Comparison of ENCODE assay signal across 9 mouse cellular contexts in the genomic region with DNA sequence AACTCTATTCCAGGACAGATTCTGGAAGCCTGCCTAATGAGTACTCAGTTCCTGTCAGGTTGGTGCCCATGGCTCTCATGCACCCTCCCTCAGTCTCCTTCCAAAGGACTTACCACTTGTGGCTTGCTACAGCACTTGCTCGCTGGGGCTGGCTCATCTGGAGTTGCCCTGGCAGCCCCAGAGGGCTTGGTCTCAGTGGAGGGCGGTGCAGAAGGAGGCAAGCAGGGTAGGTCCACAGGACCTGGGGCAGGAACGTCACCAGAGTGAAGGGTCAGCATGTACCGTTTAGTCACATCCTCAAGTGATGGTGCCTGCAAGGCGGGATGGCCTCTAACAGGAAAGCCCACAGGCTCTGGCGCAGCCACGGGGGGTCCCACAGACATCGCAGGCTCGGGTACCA. TPM values are rescaled to one million over a fixed set of nuclear protein-coding genes. Genes with fewer than 3 reads are reported as not detected.
DNase-seq lines count a peak whose midpoint lies in the region; ATAC-seq and TF ChIP-seq lines count a peak whose summit lies in the region.
"Had no signal": no experiment of that assay in that cellular context is flagged by ENCODE, and none has a peak within 500 bp of the region (broad histone marks: within the 10 kb centered on the region; RNA-seq: fewer than 3 reads in every experiment).

No protein-coding gene starts in this region.

- H3K27me3 ChIP-seq in embryonic facial prominence, embryonic 11.5 days (ENCODE audit: control insufficient read depth, insufficient read depth, low read length) = no peaks in the 10 kb centered on the region
- peaks cover 21% of the 10 kb centered on the region for H3K27me3 ChIP-seq in intestine, postnatal 0 days (replicated peaks; ENCODE audit: control insufficient read depth, insufficient read depth, low read length)
- peaks cover 19% of the 10 kb centered on the region; the same call in 1 of the 2 replicates for H3K27me3 ChIP-seq in midbrain, embryonic 10.5 days (ENCODE audit: low read depth, poor library complexity, severe bottlenecking)

- no peaks in the 10 kb centered on the region for H3K9me3 ChIP-seq in embryonic facial prominence, embryonic 11.5 days (replicated peaks; ENCODE audit: control insufficient read depth, low read length)
- H3K9me3 ChIP-seq in intestine, postnatal 0 days (ENCODE audit: control insufficient read depth) = no peaks in the 10 kb centered on the region
- no peaks in the 10 kb centered on the region for H3K9me3 ChIP-seq in midbrain, embryonic 10.5 days (replicated peaks)

- DNase-seq in adrenal gland, adult 2 months = peak; percentile 66
- DNase-seq in adrenal gland, postnatal 25 days = no peak
- DNase-seq in embryonic facial prominence, embryonic 11.5 days (ENCODE audit: low spot score) = no peak
- no peak for DNase-seq in midbrain, embryonic 10.5 days (ENCODE audit: low spot score)
- DNase-seq in right cerebral cortex, adult 2 months (ENCODE audit: low spot score in 2 of 2) = no peak
- no peak for DNase-seq in left cerebral cortex, adult 9 months (ENCODE audit: low spot score in 2 of 2)

- H3K9ac ChIP-seq in embryonic facial prominence, embryonic 11.5 days (replicated peaks; ENCODE audit: low read length) = peak overlapping the region; percentile 47
- H3K9ac ChIP-seq in intestine, postnatal 0 days (ENCODE audit: low read depth, low read length) = peak overlapping the region; percentile 31; the same call in 1 of the 2 replicates

- 43% methylated on average over 9 of the region's 9 CpGs for WGBS in embryonic facial prominence, embryonic 11.5 days
- 51% methylated on average over 9 of the region's 9 CpGs for WGBS in intestine, postnatal 0 days
- WGBS in midbrain, embryonic 10.5 days = 54% methylated on average over 9 of the region's 9 CpGs

- no peaks in the 10 kb centered on the region for H3K36me3 ChIP-seq in embryonic facial prominence, embryonic 11.5 days (replicated peaks; ENCODE audit: control insufficient read depth, insufficient read depth, low read depth, low read length)
- H3K36me3 ChIP-seq in intestine, postnatal 0 days (ENCODE audit: control insufficient read depth, insufficient read depth) = no peaks in the 10 kb centered on the region; the same call in 1 of the 2 replicates
- H3K36me3 ChIP-seq in midbrain, embryonic 10.5 days = peaks cover 49% of the 10 kb centered on the region

- H3K4me1 ChIP-seq in embryonic facial prominence, embryonic 11.5 days (ENCODE audit: control insufficient read depth, insufficient read depth, low read length) = peaks cover 38% of the 10 kb centered on the region
- H3K4me1 ChIP-seq in intestine, postnatal 0 days (replicated peaks; ENCODE audit: control insufficient read depth, insufficient read depth, low read length) = peaks cover 5% of the 10 kb centered on the region
- peaks cover 98% of the 10 kb centered on the region for H3K4me1 ChIP-seq in midbrain, embryonic 10.5 days

- ATAC-seq in embryonic facial prominence, embryonic 11.5 days (replicated peaks; ENCODE audit: insufficient number of reproducible peaks, low FRiP score, low TSS enrichment, low read depth) = no peak
- no peak for ATAC-seq in intestine, postnatal 0 days
- no peak for ATAC-seq in granulocyte monocyte progenitor cell, adult 5-6 weeks (replicated peaks; ENCODE audit: poor library complexity, severe bottlenecking)
- ATAC-seq: inflammation-experienced regulatory T-cells, adult 6 months had no signal

- H3K4me2 ChIP-seq in embryonic facial prominence, embryonic 11.5 days (ENCODE audit: low read depth, low read length) = peak overlapping the region; percentile 83
- H3K4me2 ChIP-seq in intestine, postnatal 0 days (replicated peaks; ENCODE audit: low read depth) = peak overlapping the region; percentile 90

- no peak for TF ChIP-seq CTCF in intestine, postnatal 0 days (IDR thresholded peaks at IDR 0.05; ENCODE audit: low read depth)

- no peak overlapping the region for H3K27ac ChIP-seq in embryonic facial prominence, embryonic 11.5 days (replicated peaks; ENCODE audit: low read depth, low read length)
- no peak overlapping the region for H3K27ac ChIP-seq in intestine, postnatal 0 days (ENCODE audit: low read depth, low read length)
- peak overlapping the region; percentile 53; the same call in 1 of the 2 replicates for H3K27ac ChIP-seq in midbrain, embryonic 10.5 days (replicated peaks)

- peak overlapping the region; percentile 87 for H3K4me3 ChIP-seq in embryonic facial prominence, embryonic 11.5 days (ENCODE audit: low read depth, low read length)
- peak overlapping the region; percentile 58 for H3K4me3 ChIP-seq in intestine, postnatal 0 days (ENCODE audit: low read depth, low read length)
- H3K4me3 ChIP-seq in midbrain, embryonic 10.5 days = peak overlapping the region; percentile 77

RNA-seq across cellular contexts. Expression of a gene that starts 3.5 kb away (rescaled TPM):
- 10 to 100 TPM; 76.4 to 81.7 TPM for total RNA-seq in adrenal gland, adult 2 months (2021)
- 99.6 and 118 TPM in 2 replicates for polyA plus RNA-seq in adrenal gland, adult 2 months (2012; rRNA removed)
- total RNA-seq in adrenal gland, postnatal 25 days (2021) = 76.1 and 81.2 TPM in 2 replicates
- polyA plus RNA-seq in embryonic facial prominence, embryonic 11.5 days (2014; fragmentation: Nextera tagmentation; extraction: Ambion mirVana) = 8.1 and 10.0 TPM in 2 replicates
- polyA plus RNA-seq in intestine, postnatal 0 days (2015; fragmentation: Nextera tagmentation; extraction: Ambion mirVana) = 2.0 and 2.5 TPM in 2 replicates
- 6.4 and 7.1 TPM in 2 replicates for polyA plus RNA-seq in midbrain, embryonic 10.5 days (2016; fragmentation: Nextera tagmentation; extraction: Ambion mirVana)
- total RNA-seq in granulocyte monocyte progenitor cell, adult 5-6 weeks (2014; fragmentation: Nextera tagmentation) = 0.30 TPM in 1 of 2 replicates, not detected in the other
- not detected in 2 replicates for total RNA-seq in granulocyte monocyte progenitor cell, adult 5-6 weeks (2017)
- polyA plus RNA-seq: inflammation-experienced regulatory T-cells, adult 6 months had no signal

RNA-seq across cellular contexts. Expression of a gene that starts 46.0 kb away (rescaled TPM):
- 10 to 100 TPM in 1 of 2 experiments, 1 to 10 TPM in 1; 5.3 to 12.6 TPM for total RNA-seq in adrenal gland, adult 2 months (2021)
- 32.3 and 34.3 TPM in 2 replicates for polyA plus RNA-seq in adrenal gland, adult 2 months (2012; rRNA removed)
- total RNA-seq in adrenal gland, postnatal 25 days (2021) = 5.8 and 9.5 TPM in 2 replicates
- polyA plus RNA-seq in embryonic facial prominence, embryonic 11.5 days (2014; fragmentation: Nextera tagmentation; extraction: Ambion mirVana) = 1.8 and 1.9 TPM in 2 replicates
- polyA plus RNA-seq in intestine, postnatal 0 days (2015; fragmentation: Nextera tagmentation; extraction: Ambion mirVana) = 5.7 and 7.0 TPM in 2 replicates
- polyA plus RNA-seq in midbrain, embryonic 10.5 days (2016; fragmentation: Nextera tagmentation; extraction: Ambion mirVana) = 1.8 and 2.4 TPM in 2 replicates
- not detected in 2 replicates for total RNA-seq in granulocyte monocyte progenitor cell, adult 5-6 weeks (2014; fragmentation: Nextera tagmentation)
- total RNA-seq in granulocyte monocyte progenitor cell, adult 5-6 weeks (2017) = 0.17 TPM in 1 of 2 replicates, not detected in the other
